Mouse (Mus musculus): ENCODE measurements at regions not wholly inside any gene's neighbourhood (a gene's known extent, or its start where the extent isn't known, plus 50 kb on each side); places are given as distances from the start of the nearest gene placed in this dataset.

- no peak for TF ChIP-seq CTCF (conservative IDR thresholded peaks at IDR 0.05)
- H3K27ac ChIP-seq: no peak overlapping the region
- H3K4me3 ChIP-seq: no peak overlapping the region
- DNase-seq (ENCODE audit: low spot score in 2 of 2): no peak
Observed at GRCm38 (mm10) chr1:163650577-163651180, 74.4 kb downstream of the Mettl11b start.

DNA sequence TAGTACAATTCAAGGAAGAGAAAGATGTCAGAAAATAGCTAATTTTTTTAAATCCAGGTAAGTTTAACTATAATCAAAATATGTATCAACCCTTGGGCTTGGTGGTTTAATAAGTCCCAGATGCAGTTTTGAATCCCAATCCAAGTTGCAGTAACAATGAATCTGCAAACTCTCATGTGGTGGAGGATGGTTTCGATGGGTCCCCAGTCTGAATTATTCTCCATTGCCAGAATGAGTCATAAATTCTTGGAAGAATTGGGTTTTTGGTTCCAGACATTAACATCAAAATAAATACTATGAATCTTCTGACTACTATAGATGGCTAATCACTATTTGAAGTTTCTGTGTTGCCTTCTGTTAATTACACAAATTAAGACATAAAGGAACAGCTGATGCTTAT, 82.9 kb downstream of the Mettl11b start:
- TF ChIP-seq CTCF (conservative IDR thresholded peaks at IDR 0.05): no peak
- Histone ChIP-seq H3K27ac (no peak overlapping the region), H3K4me3 (no peak overlapping the region)
- DNase-seq (ENCODE audit: low spot score in 2 of 2): no peak

GRCm38 (mm10) chr1:163640527-163641228, 84.4 kb downstream of the Mettl11b start:
- H3K27ac ChIP-seq: no peak overlapping the region
- no peak for TF ChIP-seq CTCF (conservative IDR thresholded peaks at IDR 0.05)
- no peak overlapping the region for H3K4me3 ChIP-seq
- no peak for DNase-seq (ENCODE audit: low spot score in 2 of 2)

DNA sequence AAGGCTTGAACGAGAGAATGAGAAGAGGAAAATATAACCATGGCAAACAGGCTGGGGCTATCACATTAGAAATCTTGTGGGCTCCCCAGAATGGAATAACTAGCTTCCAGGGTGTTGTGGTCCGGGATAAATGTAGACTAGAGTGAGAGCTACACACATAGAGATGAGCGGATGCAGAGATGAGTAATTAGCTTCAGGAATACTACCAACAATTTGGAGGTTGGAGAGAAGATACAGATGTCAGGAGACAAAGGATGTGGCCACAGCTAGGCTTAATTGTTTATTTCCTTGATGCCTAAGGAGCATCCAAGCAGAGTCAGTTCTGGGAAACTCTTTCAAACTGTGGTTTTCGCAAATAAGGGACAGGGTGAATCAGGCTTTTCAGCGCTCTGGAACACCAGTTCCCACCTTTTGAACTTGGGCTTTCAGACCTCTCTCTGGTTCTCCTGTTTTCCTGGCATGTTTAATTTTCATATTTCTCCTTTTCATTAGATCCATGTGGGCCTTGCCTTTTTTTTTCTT, 94.7 kb downstream of the Mettl11b start:
- DNase-seq (ENCODE audit: low spot score in 2 of 2): no peak
- Histone ChIP-seq H3K27ac (no peak overlapping the region), H3K4me3 (no peak overlapping the region)
- no peak for TF ChIP-seq CTCF (conservative IDR thresholded peaks at IDR 0.05)

GRCm38 (mm10) chr1:163624887-163625286, 100.1 kb downstream of the Mettl11b start:
- H3K27ac ChIP-seq: no peak overlapping the region
- no peak overlapping the region for H3K4me3 ChIP-seq
- DNase-seq (ENCODE audit: low spot score in 2 of 2): no peak
- no peak for TF ChIP-seq CTCF (conservative IDR thresholded peaks at IDR 0.05)

- no peak for DNase-seq (ENCODE audit: low spot score in 2 of 2)
- no peak for TF ChIP-seq CTCF (conservative IDR thresholded peaks at IDR 0.05)
- Histone ChIP-seq H3K4me3 (no peak overlapping the region), H3K27ac (no peak overlapping the region)
Observed at GRCm38 (mm10) chr1:163621293-163621692, 103.7 kb downstream of the Mettl11b start.

- H3K4me3 ChIP-seq: no peak overlapping the region
Observed at GRCm38 (mm10) chr1:163619831-163620230, 105.2 kb downstream of the Mettl11b start.

DNA sequence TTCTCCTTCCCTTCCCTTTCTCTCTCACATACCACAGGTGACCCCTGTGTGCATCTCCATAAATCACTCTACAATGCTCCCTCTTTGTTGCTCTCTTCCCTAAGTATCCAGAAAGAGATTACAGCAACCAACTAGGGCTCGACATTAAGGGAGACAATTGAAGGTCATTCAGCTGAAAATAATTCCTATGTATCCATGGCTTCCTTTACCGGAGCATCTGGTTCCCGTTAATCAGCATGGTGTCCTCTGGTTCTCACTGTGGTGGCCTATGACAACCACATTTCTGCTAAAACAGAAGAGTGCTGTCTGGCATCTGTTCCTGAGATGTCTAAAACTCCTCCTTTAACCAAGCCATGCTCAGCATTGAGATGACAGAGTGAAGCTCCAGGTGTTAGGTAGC, 106.9 kb downstream of the Mettl11b start:
- no peak for TF ChIP-seq CTCF (conservative IDR thresholded peaks at IDR 0.05)
- H3K27ac ChIP-seq: no peak overlapping the region
- DNase-seq (ENCODE audit: low spot score in 2 of 2): no peak
- H3K4me3 ChIP-seq: no peak overlapping the region

More at GRCm38 (mm10) chr1:163619831-163620230, 105.2 kb downstream of the Mettl11b start:
- no peak for DNase-seq (ENCODE audit: low spot score in 2 of 2)
- H3K27ac ChIP-seq: no peak overlapping the region
- TF ChIP-seq CTCF (conservative IDR thresholded peaks at IDR 0.05): no peak

- no peak overlapping the region for H3K4me3 ChIP-seq
- no peak for DNase-seq (ENCODE audit: low spot score in 2 of 2)
- no peak for TF ChIP-seq CTCF (conservative IDR thresholded peaks at IDR 0.05)
- H3K27ac ChIP-seq: no peak overlapping the region
Observed at GRCm38 (mm10) chr1:163616596-163616995, 108.4 kb downstream of the Mettl11b start.

- TF ChIP-seq CTCF (conservative IDR thresholded peaks at IDR 0.05): no peak
- Histone ChIP-seq H3K27ac (no peak overlapping the region), H3K4me3 (no peak overlapping the region)
- no peak for DNase-seq (ENCODE audit: low spot score in 2 of 2)
Observed at GRCm38 (mm10) chr1:163608429-163608828, 116.6 kb downstream of the Mettl11b start.

- H3K27ac ChIP-seq: no peak overlapping the region
- no peak for TF ChIP-seq CTCF (conservative IDR thresholded peaks at IDR 0.05)
- DNase-seq (ENCODE audit: low spot score in 2 of 2): no peak
- H3K4me3 ChIP-seq: no peak overlapping the region
Observed at GRCm38 (mm10) chr1:163607701-163608100, 117.3 kb downstream of the Mettl11b start.

DNA sequence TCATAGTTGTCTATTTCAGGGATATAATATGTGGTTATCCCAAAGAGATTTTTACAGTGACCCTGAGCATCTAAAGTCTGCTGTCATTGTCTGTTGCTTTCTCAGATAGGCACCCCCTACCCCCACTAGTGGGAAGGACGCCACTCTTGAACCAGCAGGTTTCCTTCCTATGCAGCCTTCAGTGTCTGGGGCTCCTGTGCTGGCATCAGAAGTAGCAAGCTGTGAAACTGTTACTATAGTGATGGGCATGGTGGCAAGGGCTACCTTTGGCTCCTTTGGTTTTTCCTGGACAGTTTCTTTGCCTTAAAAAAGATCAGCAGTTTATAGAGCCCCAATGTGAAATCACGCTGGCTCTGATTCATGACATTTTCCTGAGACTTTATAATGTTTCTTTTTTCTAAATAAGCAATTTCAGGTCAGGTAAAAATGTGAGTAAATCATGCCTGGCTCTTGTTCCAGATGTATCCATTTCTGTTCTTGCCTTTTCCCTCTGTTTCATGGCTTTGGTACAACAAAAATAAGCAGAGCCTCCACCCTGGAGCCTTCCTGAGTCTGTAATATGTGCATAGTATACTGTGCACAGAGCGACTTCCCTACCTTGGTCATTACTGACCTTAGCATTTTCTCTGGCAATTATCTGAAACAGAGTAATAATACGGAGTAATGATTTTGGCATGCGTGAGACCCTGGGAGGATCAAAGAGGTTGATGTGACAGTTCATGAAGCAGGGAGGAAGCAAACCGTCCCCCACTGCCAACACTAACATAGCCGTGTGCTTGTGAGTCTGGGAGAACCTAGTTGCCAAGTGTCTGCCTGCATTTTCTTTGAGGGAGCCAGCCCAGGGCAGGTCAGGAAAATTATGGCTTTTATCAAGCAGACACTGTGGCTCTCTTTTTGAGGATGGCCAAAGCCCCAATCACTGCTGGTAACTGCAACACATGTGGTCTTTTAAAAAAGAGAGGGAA, 124.8 kb downstream of the Mettl11b start:
- Histone ChIP-seq H3K27ac (no peak overlapping the region), H3K4me3 (no peak overlapping the region)
- no peak for DNase-seq (ENCODE audit: low spot score in 2 of 2)
- no peak for TF ChIP-seq CTCF (conservative IDR thresholded peaks at IDR 0.05)

DNA sequence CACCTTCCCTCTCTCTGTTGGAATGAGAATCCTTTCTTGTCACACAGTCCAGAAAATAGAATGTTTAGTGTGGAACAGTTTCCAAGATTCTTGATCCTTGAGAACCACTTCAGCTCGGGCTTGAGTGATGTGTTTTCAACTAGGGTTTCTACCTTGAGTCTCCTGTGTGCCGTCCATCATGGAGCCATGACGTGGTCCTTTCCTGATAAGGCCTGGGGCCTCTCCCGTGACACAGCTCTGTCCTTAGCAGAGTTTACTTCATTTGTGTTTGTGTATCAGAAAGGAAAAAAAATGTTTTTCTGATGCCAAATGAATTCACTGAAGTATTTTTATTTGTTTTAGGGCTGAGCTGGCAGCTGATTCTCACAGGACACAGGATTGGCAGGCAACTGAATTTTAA, 148.6 kb downstream of the Mettl11b start:
- no peak for TF ChIP-seq CTCF (conservative IDR thresholded peaks at IDR 0.05)
- no peak overlapping the region for H3K4me3 ChIP-seq
- DNase-seq (ENCODE audit: low spot score in 2 of 2): no peak
- H3K27ac ChIP-seq: no peak overlapping the region

Measured in layer of hippocampus, adult 2 months (tissue).